Mouse (Mus musculus) MEL-GATA-1-ER (cell line): ENCODE measurements around the gene Igfals.
A peak's percentile ranks its signal among the peaks of the same experiment; 100 is the strongest.

Source experiments
- DNase-seq: peaks from one replicate; pipeline ENCODE4 v3.0.0-alpha.2; 2012; ENCODE audit warnings: low read depth; ENCODE audit errors: extremely low read depth

Gene Igfals

GRCm38 (mm10) chr17:24861785-24862184 is 4.0 kb upstream of the Igfals start:
- DNase-seq, result no peak

GRCm38 (mm10) chr17:24867914-24868313 is 2.1 kb downstream of the Igfals start:
- DNase-seq, result no peak

GRCm38 (mm10) chr17:24873695-24874404 is 8.1 kb downstream of the Igfals start:
- no peak for DNase-seq

- DNase-seq, result no peak
These were observed 8.6 kb downstream of the Igfals start for GRCm38 (mm10) chr17:24874405-24874745.

- DNase-seq, result no peak
These were observed 9.2 kb downstream of the Igfals start for GRCm38 (mm10) chr17:24874989-24875388.

- no peak for DNase-seq
These were observed 11.7 kb downstream of the Igfals start for GRCm38 (mm10) chr17:24877336-24878116.

GRCm38 (mm10) chr17:24878117-24878397 is 12.3 kb downstream of the Igfals start:
- DNase-seq, result no peak

- no peak for DNase-seq
These were observed 12.7 kb downstream of the Igfals start for GRCm38 (mm10) chr17:24878531-24878930.

GRCm38 (mm10) chr17:24881738-24882440 is 16.1 kb downstream of the Igfals start:
- DNase-seq, result no peak

GRCm38 (mm10) chr17:24884391-24884790 is 18.6 kb downstream of the Igfals start:
- DNase-seq, result no peak

GRCm38 (mm10) chr17:24885356-24886133 is 19.7 kb downstream of the Igfals start:
- no peak for DNase-seq

GRCm38 (mm10) chr17:24886134-24886931 is 20.5 kb downstream of the Igfals start, which contains the start of the genes Nubp2 and Spsb3:
Gene Nubp2, minus strand, starts transcription at chr17:24886349.
Gene Spsb3, plus strand, starts transcription at chr17:24886643.
- peak; percentile 100 for DNase-seq

- no peak for DNase-seq
These were observed 21.1 kb downstream of the Igfals start for GRCm38 (mm10) chr17:24886932-24887271.

GRCm38 (mm10) chr17:24887291-24888080 is 21.7 kb downstream of the Igfals start:
- no peak for DNase-seq

GRCm38 (mm10) chr17:24888862-24889261 is 23.1 kb downstream of the Igfals start:
- no peak for DNase-seq

GRCm38 (mm10) chr17:24890151-24891092 is 24.6 kb downstream of the Igfals start:
- DNase-seq, result no peak

GRCm38 (mm10) chr17:24891321-24891720 is 25.5 kb downstream of the Igfals start:
- DNase-seq, result no peak

- DNase-seq, result no peak
These were observed 27.0 kb downstream of the Igfals start for GRCm38 (mm10) chr17:24892785-24893184.

- no peak for DNase-seq
These were observed 27.5 kb downstream of the Igfals start for GRCm38 (mm10) chr17:24893276-24893675.
